11 mouse cellular contexts compared by ENCODE assay signal in the genomic region with DNA sequence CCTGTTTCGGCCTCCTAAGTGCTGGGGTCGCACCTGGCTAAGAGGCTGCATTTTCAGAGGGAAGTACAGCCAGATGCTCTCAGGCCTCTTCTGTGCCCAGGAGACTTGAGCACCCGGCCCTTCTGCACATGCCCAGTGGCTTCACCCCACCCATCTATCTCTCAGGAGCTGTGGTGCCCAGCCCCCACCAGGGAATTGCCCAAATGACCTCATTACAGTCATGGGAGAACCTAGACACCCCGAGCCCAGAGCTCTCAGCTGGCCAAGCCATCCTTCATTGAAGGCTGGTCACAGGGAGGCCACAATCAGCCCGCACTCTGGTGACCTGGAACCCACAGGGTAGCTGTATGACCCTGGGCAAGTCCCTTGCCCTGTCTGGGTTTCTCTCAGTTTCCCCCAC. TPM values are rescaled to one million over a fixed set of nuclear protein-coding genes. Genes with fewer than 3 reads are reported as not detected.
DNase-seq lines count a peak whose midpoint lies in the region; ATAC-seq lines count a peak whose summit lies in the region.
"Had no signal": no experiment of that assay in that cellular context is flagged by ENCODE, and none has a peak within 500 bp of the region (broad histone marks: within the 10 kb centered on the region; RNA-seq: fewer than 3 reads in every experiment).

No protein-coding gene starts in this region.

- H3K36me3 ChIP-seq in forebrain, embryonic 10.5 days (replicated peaks) = no peaks in the 10 kb centered on the region
- no peaks in the 10 kb centered on the region for H3K36me3 ChIP-seq in forebrain, embryonic 11.5 days (ENCODE audit: control insufficient read depth, insufficient read depth, low read length)
- H3K36me3 ChIP-seq in embryonic facial prominence, embryonic 15.5 days = no peaks in the 10 kb centered on the region

- H3K27ac ChIP-seq in forebrain, embryonic 10.5 days = no peak overlapping the region; the same call in 1 of the 2 replicates
- H3K27ac ChIP-seq in forebrain, embryonic 11.5 days (ENCODE audit: low read depth, low read length) = no peak overlapping the region
- no peak overlapping the region for H3K27ac ChIP-seq in embryonic facial prominence, embryonic 15.5 days (replicated peaks)

- H3K4me1 ChIP-seq in forebrain, embryonic 10.5 days = peaks cover 74% of the 10 kb centered on the region
- H3K4me1 ChIP-seq in forebrain, embryonic 11.5 days (replicated peaks; ENCODE audit: control insufficient read depth, insufficient read depth, low read length) = peaks cover 23% of the 10 kb centered on the region
- peaks cover 88% of the 10 kb centered on the region for H3K4me1 ChIP-seq in embryonic facial prominence, embryonic 15.5 days

- no peak overlapping the region for H3K4me2 ChIP-seq in forebrain, embryonic 11.5 days (ENCODE audit: low read depth, low read length, severe bottlenecking)
- H3K4me2 ChIP-seq in embryonic facial prominence, embryonic 15.5 days (replicated peaks) = 0 out of 2 replicates have a peak overlapping the region, but pooled peaks have one; percentile 12

- no peak overlapping the region for H3K9ac ChIP-seq in forebrain, embryonic 11.5 days (ENCODE audit: low read length)
- no peak overlapping the region for H3K9ac ChIP-seq in embryonic facial prominence, embryonic 15.5 days

- H3K9me3 ChIP-seq in forebrain, embryonic 10.5 days = no peaks in the 10 kb centered on the region
- H3K9me3 ChIP-seq in forebrain, embryonic 11.5 days (ENCODE audit: control insufficient read depth, low read length) = no peaks in the 10 kb centered on the region
- no peaks in the 10 kb centered on the region for H3K9me3 ChIP-seq in embryonic facial prominence, embryonic 15.5 days (replicated peaks)

- WGBS in forebrain, embryonic 10.5 days = 80% methylated on average over 5 of the region's 5 CpGs
- 77% methylated on average over 5 of the region's 5 CpGs for WGBS in forebrain, embryonic 11.5 days
- 76% methylated on average over 5 of the region's 5 CpGs for WGBS in embryonic facial prominence, embryonic 15.5 days

- no peak for DNase-seq in forebrain, embryonic 10.5 days (ENCODE audit: extremely low spot score, low spot score)
- no peak for DNase-seq in forebrain, embryonic 11.5 days (ENCODE audit: low spot score)
- peak; percentile 42 for DNase-seq in kidney, postnatal 10 days
- no peak for DNase-seq in kidney, postnatal 36 days
- peak; percentile 36 for DNase-seq in 3T3-L1 (ENCODE audit: low read depth, low spot score)
- DNase-seq in layer of hippocampus, adult 18-20 months (ENCODE audit: low spot score in 2 of 2) = no peak
- no peak for DNase-seq in spleen, postnatal 14 days (ENCODE audit: low spot score in 2 of 2)
- DNase-seq: retina, postnatal 1 day had no signal

- H3K4me3 ChIP-seq in forebrain, embryonic 10.5 days = peak overlapping the region; percentile 62
- H3K4me3 ChIP-seq in forebrain, embryonic 11.5 days (ENCODE audit: low read depth, low read length) = no peak overlapping the region
- no peak overlapping the region for H3K4me3 ChIP-seq in embryonic facial prominence, embryonic 15.5 days (replicated peaks)

- no peak for ATAC-seq in forebrain, embryonic 11.5 days (replicated peaks; ENCODE audit: low FRiP score)
- ATAC-seq in embryonic facial prominence, embryonic 15.5 days (ENCODE audit: insufficient number of reproducible peaks, low FRiP score, low TSS enrichment, low read depth) = no peak

- H3K27me3 ChIP-seq in forebrain, embryonic 10.5 days (ENCODE audit: poor library complexity, severe bottlenecking) = peaks cover 84% of the 10 kb centered on the region
- peaks cover 24% of the 10 kb centered on the region for H3K27me3 ChIP-seq in forebrain, embryonic 11.5 days (ENCODE audit: control insufficient read depth, insufficient read depth, low read length)
- peaks cover 17% of the 10 kb centered on the region for H3K27me3 ChIP-seq in embryonic facial prominence, embryonic 15.5 days

RNA-seq across cellular contexts. Expression of a gene that starts 5.8 kb away (rescaled TPM):
- 23.9 and 28.0 TPM in 2 replicates for polyA plus RNA-seq in forebrain, embryonic 10.5 days (2016; fragmentation: Nextera tagmentation; extraction: Ambion mirVana)
- polyA plus RNA-seq in forebrain, embryonic 11.5 days (2014; fragmentation: Nextera tagmentation; extraction: Ambion mirVana) = 23.9 and 25.5 TPM in 2 replicates
- 29.4 and 33.5 TPM in 2 replicates for polyA plus RNA-seq in embryonic facial prominence, embryonic 15.5 days (2015; fragmentation: Nextera tagmentation; extraction: Ambion mirVana)
- 10 to 100 TPM; 22.0 to 23.0 TPM for total RNA-seq in layer of hippocampus, adult 18-20 months (2021)

RNA-seq across cellular contexts. Expression of a gene that starts 44.3 kb away (rescaled TPM):
- not detected in 2 replicates for polyA plus RNA-seq in forebrain, embryonic 10.5 days (2016; fragmentation: Nextera tagmentation; extraction: Ambion mirVana)
- not detected in 2 replicates for polyA plus RNA-seq in forebrain, embryonic 11.5 days (2014; fragmentation: Nextera tagmentation; extraction: Ambion mirVana)
- polyA plus RNA-seq in embryonic facial prominence, embryonic 15.5 days (2015; fragmentation: Nextera tagmentation; extraction: Ambion mirVana) = not detected in 2 replicates
- not detected for total RNA-seq in layer of hippocampus, adult 18-20 months (2021)
- total RNA-seq: heart, adult 18-20 months; megakaryocyte-erythroid progenitor cell, adult 5-6 weeks had no signal

RNA-seq across cellular contexts. Expression of a gene that starts 57.5 kb away (rescaled TPM):
- 0.06 and 0.10 TPM in 2 replicates for polyA plus RNA-seq in forebrain, embryonic 10.5 days (2016; fragmentation: Nextera tagmentation; extraction: Ambion mirVana)
- 0.09 TPM in 2 replicates for polyA plus RNA-seq in forebrain, embryonic 11.5 days (2014; fragmentation: Nextera tagmentation; extraction: Ambion mirVana)
- polyA plus RNA-seq in embryonic facial prominence, embryonic 15.5 days (2015; fragmentation: Nextera tagmentation; extraction: Ambion mirVana) = 0.12 and 0.53 TPM in 2 replicates
- 1 to 10 TPM in 1 of 2 experiments, under 1 TPM in 1; 0.89 to 1.0 TPM for total RNA-seq in layer of hippocampus, adult 18-20 months (2021)
- total RNA-seq: heart, adult 18-20 months; megakaryocyte-erythroid progenitor cell, adult 5-6 weeks had no signal

Comparison
In these comparisons a context has a peak if more than half of its experiments do, and no peak if none do; other contexts are left out.
1. DNase-seq: peak in kidney, postnatal 10 days (single experiment) and 3T3-L1 (single experiment); none in forebrain, embryonic 10.5 days (single experiment), forebrain, embryonic 11.5 days (single experiment), kidney, postnatal 36 days (0 of 2), layer of hippocampus, adult 18-20 months (0 of 2) and spleen, postnatal 14 days (0 of 2).